Mouse (Mus musculus) brain, embryonic 14.5 days (tissue): ENCODE measurements around the gene Wdr19. TPM values are rescaled to one million over a fixed set of nuclear protein-coding genes. Genes with fewer than 3 reads are reported as not detected.

Experiments used
- DNase-seq: peaks from one replicate; pipeline ENCODE4 v3.0.0-alpha.2; 2011; ENCODE audit warnings: low read depth
- CTCF ChIP-seq: fragments of 200-500 bp; IDR thresholded peaks from 2 replicates; pipeline ENCODE4 v1.5.1; 2012; ENCODE audit warnings: inconsistent platforms, mild to moderate bottlenecking, moderate library complexity, borderline replicate concordance; ENCODE audit not compliant: insufficient read depth, insufficient read length; ENCODE audit errors: extremely low read depth
- POLR2A ChIP-seq: fragments of 200-500 bp; IDR thresholded peaks from 2 replicates; pipeline ENCODE4 v1.6.1; 2012; ENCODE audit warnings: mild to moderate bottlenecking, inconsistent platforms, borderline replicate concordance; ENCODE audit not compliant: poor library complexity, insufficient read depth, insufficient read length, severe bottlenecking; ENCODE audit errors: extremely low read depth
- polyA plus RNA-seq: library from polyadenylated mRNA; depleted of rRNA; stranded (reverse); fragments of >200 nt; gene quantifications from 2 replicates; pipeline ENCODE4 v1.2.3, GENCODE M21; 2012

Wdr19 gene
- polyA plus RNA-seq, 1 experiment = 16.7 TPM

GRCm38 (mm10) chr5:65175035-65175917, 24.2 kb upstream of the Wdr19 start:
- TF ChIP-seq POLR2A (no peak), CTCF (no peak)
- DNase-seq = peak; percentile 86

GRCm38 (mm10) chr5:65175918-65176484, 23.5 kb upstream of the Wdr19 start:
- no peak for DNase-seq
- no peak for TF ChIP-seq CTCF
- no peak for TF ChIP-seq POLR2A

- peak; percentile 73 for DNase-seq
Measured at GRCm38 (mm10) chr5:65177026-65177514, 22.4 kb upstream of the Wdr19 start.

DNA sequence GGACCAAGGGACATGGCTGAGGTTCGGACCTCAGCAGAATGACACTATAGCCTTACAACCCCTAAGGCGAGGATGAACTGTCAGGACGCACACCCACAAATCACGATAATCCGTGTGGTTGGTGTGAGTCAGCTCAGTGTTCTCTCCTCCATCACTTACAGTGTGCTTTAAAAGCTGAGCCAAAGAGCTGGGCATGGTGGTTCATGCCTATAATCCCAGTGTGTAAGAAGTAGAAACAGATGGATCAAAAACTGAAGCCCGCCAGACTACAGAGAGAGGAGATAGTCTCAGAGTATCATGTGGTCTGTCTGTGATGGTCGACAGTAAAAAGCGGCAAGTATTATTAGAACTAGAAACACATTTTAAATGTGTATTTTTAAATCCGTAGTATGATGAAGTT, 21.0 kb upstream of the Wdr19 start:
- TF ChIP-seq CTCF (no peak), POLR2A (no peak)
- no peak for DNase-seq

More at GRCm38 (mm10) chr5:65177026-65177514, 22.4 kb upstream of the Wdr19 start:
- TF ChIP-seq CTCF (no peak), POLR2A (no peak)

DNA sequence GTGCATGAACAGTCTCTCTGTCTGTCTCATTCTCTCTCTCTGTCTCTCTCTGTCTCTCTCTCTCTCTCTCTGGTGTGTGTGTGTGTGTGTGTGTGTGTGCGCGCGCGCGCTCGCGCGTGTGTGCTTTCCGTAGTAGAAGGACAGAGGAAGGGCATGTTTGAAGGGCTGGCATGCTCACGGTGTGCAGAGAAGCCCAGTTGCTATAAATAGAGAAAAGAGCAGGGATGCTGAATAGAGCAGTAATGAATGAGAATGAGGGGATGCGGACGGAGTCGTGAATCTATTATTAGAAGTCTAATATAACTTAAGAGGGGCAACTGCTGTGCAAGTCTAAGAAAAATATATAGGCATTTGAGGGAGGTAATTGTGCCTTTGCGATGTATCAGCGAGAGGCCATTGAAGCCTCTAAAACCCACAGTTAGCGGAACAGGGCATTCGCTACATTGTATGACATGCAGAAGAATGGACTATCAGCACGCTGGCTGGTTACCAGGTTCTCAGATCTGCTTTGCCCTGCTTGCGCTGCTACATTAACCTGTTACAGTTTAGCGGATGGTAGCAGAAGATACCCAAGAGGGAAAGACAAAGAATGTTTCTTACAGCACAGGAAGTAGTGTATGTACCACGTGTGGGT, 18.2 kb upstream of the Wdr19 start:
- no peak for TF ChIP-seq POLR2A
- no peak for TF ChIP-seq CTCF
- DNase-seq = peak; percentile 76

DNA sequence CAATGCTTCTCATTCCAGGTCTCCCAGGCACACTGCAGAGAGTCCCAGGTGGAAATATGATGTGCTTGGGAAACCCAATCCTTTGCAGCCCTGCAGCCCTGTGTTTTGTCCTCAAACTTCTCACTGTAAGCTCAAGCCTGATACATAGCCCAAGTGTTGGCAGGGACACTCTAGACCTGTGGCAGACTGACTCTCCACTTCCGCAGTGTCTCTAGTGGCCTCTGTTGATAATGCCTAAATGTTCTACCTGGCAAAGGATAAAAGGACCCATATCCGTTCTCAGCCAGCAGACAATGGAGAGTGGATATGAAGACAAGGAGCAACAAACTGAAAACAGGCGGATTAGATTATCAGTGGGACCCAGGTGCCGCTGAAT, 17.7 kb upstream of the Wdr19 start:
- no peak for DNase-seq

GRCm38 (mm10) chr5:65182268-65182667, 17.2 kb upstream of the Wdr19 start:
- DNase-seq = no peak
- TF ChIP-seq CTCF (no peak), POLR2A (no peak)

More for the DNA sequence above, 17.7 kb upstream of the Wdr19 start:
- no peak for TF ChIP-seq CTCF
- no peak for TF ChIP-seq POLR2A

GRCm38 (mm10) chr5:65191601-65192000, 7.9 kb upstream of the Wdr19 start:
- no peak for TF ChIP-seq POLR2A
- TF ChIP-seq CTCF = no peak

GRCm38 (mm10) chr5:65194441-65194840, 5.1 kb upstream of the Wdr19 start:
- TF ChIP-seq POLR2A (no peak), CTCF (no peak)
- DNase-seq = no peak

More at GRCm38 (mm10) chr5:65191601-65192000, 7.9 kb upstream of the Wdr19 start:
- DNase-seq = no peak

- DNase-seq = no peak
- TF ChIP-seq CTCF = no peak
- no peak for TF ChIP-seq POLR2A
Measured at GRCm38 (mm10) chr5:65204726-65205125, 5.2 kb downstream of the Wdr19 start.

DNA sequence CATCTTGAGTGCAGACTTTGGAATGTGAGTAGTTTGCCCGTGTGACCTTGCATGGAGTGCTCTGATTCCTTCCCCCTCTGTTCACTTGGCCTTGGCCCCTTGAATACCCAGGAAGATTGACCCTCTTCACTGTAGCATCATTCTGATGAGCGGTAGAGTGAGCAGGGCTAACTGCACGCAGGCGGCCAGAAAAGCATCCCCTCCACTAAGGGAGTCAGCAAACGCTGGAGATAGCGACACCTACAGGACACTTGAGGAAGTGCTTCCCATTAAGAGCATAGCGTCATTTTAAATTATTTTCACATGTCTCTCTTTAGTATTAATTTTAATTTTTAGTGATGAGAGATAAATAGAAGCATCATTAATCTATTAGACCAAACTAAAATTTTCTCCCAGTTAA, 13.8 kb downstream of the Wdr19 start:
- TF ChIP-seq CTCF = peak; percentile 87
- no peak for TF ChIP-seq POLR2A
- DNase-seq = peak; percentile 66
